Mouse (Mus musculus): ENCODE results near the gene Calhm6. TPM values are rescaled to one million over a fixed set of nuclear protein-coding genes. Genes with fewer than 3 reads are reported as not detected.

The Calhm6 gene
- polyA plus RNA-seq, 1 experiment: not detected

DNA sequence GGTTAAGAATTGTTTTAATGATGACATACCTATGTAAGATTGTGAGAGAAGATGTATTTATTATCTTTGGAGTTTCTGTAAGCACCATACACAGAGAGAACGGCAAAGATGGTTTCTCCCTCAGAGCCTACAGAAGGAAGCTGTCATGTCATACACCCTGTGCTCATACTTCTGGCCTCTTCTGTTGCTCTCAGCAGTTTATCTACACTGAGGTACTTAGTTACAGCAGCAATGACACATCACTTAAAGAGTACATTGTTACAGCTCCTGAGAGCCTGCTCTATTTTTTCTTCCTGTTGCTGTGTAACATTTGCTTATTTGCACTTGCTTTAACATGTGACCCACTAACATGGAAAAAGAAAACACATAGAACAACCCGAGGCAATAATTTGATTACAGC is 39.2 kb upstream of the Calhm6 start:
- no peaks in the 10 kb centered on the region for H3K27me3 ChIP-seq (ENCODE audit: control insufficient read depth, insufficient read depth, insufficient read length)
- H3K36me3 ChIP-seq (ENCODE audit: control insufficient read depth, insufficient read depth): peaks cover 9% of the 10 kb centered on the region
- TF ChIP-seq MYOD1 (IDR thresholded peaks at IDR 0.05; ENCODE audit: control insufficient read depth, insufficient read length, low read depth) (no peak), USF1 (IDR thresholded peaks at IDR 0.05; ENCODE audit: low read depth) (no peak), FOSL1 (IDR thresholded peaks at IDR 0.05; ENCODE audit: insufficient read depth, low read length, poor library complexity, severe bottlenecking) (no peak), MYOG (IDR thresholded peaks at IDR 0.05; ENCODE audit: control insufficient read depth, extremely low read depth, insufficient read length) (no peak), MAX (IDR thresholded peaks at IDR 0.05) (no peak), CEBPB (IDR thresholded peaks at IDR 0.05; ENCODE audit: low read depth) (no peak), CTCF (IDR thresholded peaks at IDR 0.05; ENCODE audit: control insufficient read depth, insufficient read depth, insufficient read length) (no peak)
- H3K4me3 ChIP-seq (ENCODE audit: insufficient read depth, poor library complexity, severe bottlenecking): no peak overlapping the region
- H3ac ChIP-seq (ENCODE audit: control insufficient read depth, insufficient read length, low read depth): no peak overlapping the region
- H3K79me2 ChIP-seq (ENCODE audit: control insufficient read depth, insufficient read depth): peaks cover 28% of the 10 kb centered on the region
- peaks cover 10% of the 10 kb centered on the region for H3K79me3 ChIP-seq (ENCODE audit: low read depth)

- Histone ChIP-seq H3K79me3 (ENCODE audit: low read depth) (no peaks in the 10 kb centered on the region), H3K79me2 (ENCODE audit: control insufficient read depth, insufficient read depth) (no peaks in the 10 kb centered on the region), H3K4me3 (ENCODE audit: insufficient read depth, poor library complexity, severe bottlenecking) (no peak overlapping the region), H3K36me3 (ENCODE audit: control insufficient read depth, insufficient read depth) (peaks cover 62% of the 10 kb centered on the region), H3K27me3 (ENCODE audit: control insufficient read depth, insufficient read depth, insufficient read length) (no peaks in the 10 kb centered on the region), H3ac (ENCODE audit: control insufficient read depth, insufficient read length, low read depth) (no peak overlapping the region)
- TF ChIP-seq USF1 (IDR thresholded peaks at IDR 0.05; ENCODE audit: low read depth) (no peak), MAX (IDR thresholded peaks at IDR 0.05) (no peak), FOSL1 (IDR thresholded peaks at IDR 0.05; ENCODE audit: insufficient read depth, low read length, poor library complexity, severe bottlenecking) (no peak), CTCF (IDR thresholded peaks at IDR 0.05; ENCODE audit: control insufficient read depth, insufficient read depth, insufficient read length) (no peak), MYOG (IDR thresholded peaks at IDR 0.05; ENCODE audit: control insufficient read depth, extremely low read depth, insufficient read length) (no peak), MYOD1 (IDR thresholded peaks at IDR 0.05; ENCODE audit: control insufficient read depth, insufficient read length, low read depth) (no peak), CEBPB (IDR thresholded peaks at IDR 0.05; ENCODE audit: low read depth) (no peak)
These were observed 28.2 kb upstream of the Calhm6 start for GRCm38 (mm10) chr10:34155796-34156554.

- Histone ChIP-seq H3K4me3 (ENCODE audit: insufficient read depth, poor library complexity, severe bottlenecking) (no peak overlapping the region), H3K36me3 (ENCODE audit: control insufficient read depth, insufficient read depth) (peaks cover 51% of the 10 kb centered on the region), H3ac (ENCODE audit: control insufficient read depth, insufficient read length, low read depth) (no peak overlapping the region), H3K79me2 (ENCODE audit: control insufficient read depth, insufficient read depth) (no peaks in the 10 kb centered on the region), H3K79me3 (ENCODE audit: low read depth) (no peaks in the 10 kb centered on the region), H3K27me3 (ENCODE audit: control insufficient read depth, insufficient read depth, insufficient read length) (no peaks in the 10 kb centered on the region)
- TF ChIP-seq CEBPB (IDR thresholded peaks at IDR 0.05; ENCODE audit: low read depth) (no peak), MYOD1 (IDR thresholded peaks at IDR 0.05; ENCODE audit: control insufficient read depth, insufficient read length, low read depth) (no peak), MAX (IDR thresholded peaks at IDR 0.05) (no peak), FOSL1 (IDR thresholded peaks at IDR 0.05; ENCODE audit: insufficient read depth, low read length, poor library complexity, severe bottlenecking) (no peak), MYOG (IDR thresholded peaks at IDR 0.05; ENCODE audit: control insufficient read depth, extremely low read depth, insufficient read length) (no peak), CTCF (IDR thresholded peaks at IDR 0.05; ENCODE audit: control insufficient read depth, insufficient read depth, insufficient read length) (no peak), USF1 (IDR thresholded peaks at IDR 0.05; ENCODE audit: low read depth) (no peak)
These were observed 24.0 kb upstream of the Calhm6 start for GRCm38 (mm10) chr10:34151827-34152226.

DNA sequence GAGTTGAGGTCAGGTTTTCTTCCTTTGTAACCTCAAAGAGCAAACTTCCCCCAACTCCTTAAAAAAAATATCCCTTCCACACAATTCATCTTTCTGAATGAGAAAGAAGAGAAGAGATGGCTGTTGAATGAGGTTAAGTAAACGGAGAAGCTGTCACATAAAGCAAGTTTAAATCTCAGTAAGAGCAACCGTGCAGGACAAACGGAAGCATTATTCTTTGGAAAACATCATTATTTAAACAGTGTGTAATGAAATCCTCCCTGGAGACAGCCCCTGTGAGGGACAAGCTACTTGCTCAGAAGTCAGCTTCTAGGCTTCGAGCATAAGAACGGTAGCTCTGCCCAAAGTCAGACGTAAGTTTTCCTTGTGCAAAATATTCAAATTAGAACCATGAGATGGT is 22.7 kb upstream of the Calhm6 start:
- H3K36me3 ChIP-seq (ENCODE audit: control insufficient read depth, insufficient read depth): peaks cover 42% of the 10 kb centered on the region
- H3K27me3 ChIP-seq (ENCODE audit: control insufficient read depth, insufficient read depth, insufficient read length): no peaks in the 10 kb centered on the region
- TF ChIP-seq CEBPB (IDR thresholded peaks at IDR 0.05; ENCODE audit: low read depth) (no peak), USF1 (IDR thresholded peaks at IDR 0.05; ENCODE audit: low read depth) (no peak), MYOG (IDR thresholded peaks at IDR 0.05; ENCODE audit: control insufficient read depth, extremely low read depth, insufficient read length) (no peak), MYOD1 (IDR thresholded peaks at IDR 0.05; ENCODE audit: control insufficient read depth, insufficient read length, low read depth) (no peak), FOSL1 (IDR thresholded peaks at IDR 0.05; ENCODE audit: insufficient read depth, low read length, poor library complexity, severe bottlenecking) (no peak), MAX (IDR thresholded peaks at IDR 0.05) (no peak), CTCF (IDR thresholded peaks at IDR 0.05; ENCODE audit: control insufficient read depth, insufficient read depth, insufficient read length) (no peak)
- no peaks in the 10 kb centered on the region for H3K79me2 ChIP-seq (ENCODE audit: control insufficient read depth, insufficient read depth)
- no peak overlapping the region for H3K4me3 ChIP-seq (ENCODE audit: insufficient read depth, poor library complexity, severe bottlenecking)
- no peaks in the 10 kb centered on the region for H3K79me3 ChIP-seq (ENCODE audit: low read depth)
- no peak overlapping the region for H3ac ChIP-seq (ENCODE audit: control insufficient read depth, insufficient read length, low read depth)

- no peaks in the 10 kb centered on the region for H3K79me3 ChIP-seq (ENCODE audit: low read depth)
- H3ac ChIP-seq (ENCODE audit: control insufficient read depth, insufficient read length, low read depth): no peak overlapping the region
- no peaks in the 10 kb centered on the region for H3K79me2 ChIP-seq (ENCODE audit: control insufficient read depth, insufficient read depth)
- H3K27me3 ChIP-seq (ENCODE audit: control insufficient read depth, insufficient read depth, insufficient read length): no peaks in the 10 kb centered on the region
- peaks cover 36% of the 10 kb centered on the region for H3K36me3 ChIP-seq (ENCODE audit: control insufficient read depth, insufficient read depth)
- TF ChIP-seq FOSL1 (IDR thresholded peaks at IDR 0.05; ENCODE audit: insufficient read depth, low read length, poor library complexity, severe bottlenecking) (no peak), MAX (IDR thresholded peaks at IDR 0.05) (no peak), CEBPB (IDR thresholded peaks at IDR 0.05; ENCODE audit: low read depth) (no peak), USF1 (IDR thresholded peaks at IDR 0.05; ENCODE audit: low read depth) (no peak), CTCF (IDR thresholded peaks at IDR 0.05; ENCODE audit: control insufficient read depth, insufficient read depth, insufficient read length) (no peak), MYOG (IDR thresholded peaks at IDR 0.05; ENCODE audit: control insufficient read depth, extremely low read depth, insufficient read length) (no peak), MYOD1 (IDR thresholded peaks at IDR 0.05; ENCODE audit: control insufficient read depth, insufficient read length, low read depth) (no peak)
- no peak overlapping the region for H3K4me3 ChIP-seq (ENCODE audit: insufficient read depth, poor library complexity, severe bottlenecking)
These were observed 22.0 kb upstream of the Calhm6 start for GRCm38 (mm10) chr10:34149772-34150171.
